Mouse (Mus musculus): Measurements from ENCODE around the gene Rpsa. TPM values are rescaled to one million over a fixed set of nuclear protein-coding genes. Genes with fewer than 3 reads are reported as not detected.
"Not testable (repeated sequence)": the region's sequence is repeated elsewhere in the genome, so short reads cannot be mapped to it uniquely, and the experiment has no call there.

Gene Rpsa
- polyA plus RNA-seq, 1 experiment from 2014 or later, result 727 TPM

DNA sequence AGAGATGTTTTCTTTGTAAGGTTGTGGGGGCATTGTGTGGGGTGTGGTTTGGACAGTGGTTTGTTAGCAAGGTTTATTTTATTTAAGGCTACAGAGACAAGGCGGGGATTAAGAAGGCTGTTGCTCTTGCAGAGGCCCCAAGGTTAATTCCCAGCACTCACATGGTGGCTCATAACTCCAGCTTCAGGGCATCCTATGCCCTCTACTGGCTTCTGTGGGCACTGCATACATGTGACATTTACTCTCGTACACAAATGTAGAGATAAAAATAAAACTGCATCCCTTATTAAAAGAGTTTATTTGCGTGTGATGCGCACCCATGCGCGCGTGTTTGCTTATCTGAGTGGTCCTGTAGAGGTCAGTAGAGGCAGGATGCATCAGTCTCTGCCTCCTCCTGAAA, 38.4 kb upstream of the Rpsa start:
- H3K27me3 ChIP-seq (ENCODE audit: control insufficient read depth, insufficient read depth, low read depth, low read length), result no peaks in the 10 kb centered on the region
- no peaks in the 10 kb centered on the region for H3K4me1 ChIP-seq (ENCODE audit: control insufficient read depth, low read depth, low read length)
- no peaks in the 10 kb centered on the region for H3K36me3 ChIP-seq (ENCODE audit: control insufficient read depth, insufficient read depth)
- no peak overlapping the region for H3K4me2 ChIP-seq (ENCODE audit: low read depth, low read length)
- H3K9ac ChIP-seq (ENCODE audit: low read depth, low read length), result no peak overlapping the region
- H3K4me3 ChIP-seq (ENCODE audit: low read depth, low read length), result no peak overlapping the region
- 68% methylated on average over 7 of the region's 7 CpGs for WGBS (ENCODE audit: insufficient replicate concordance)
- no peak for ATAC-seq (ENCODE audit: low read depth)
- H3K9me3 ChIP-seq (replicated peaks; ENCODE audit: control insufficient read depth, low read length), result no peaks in the 10 kb centered on the region
- H3K27ac ChIP-seq (ENCODE audit: low read length), result no peak overlapping the region

GRCm38 (mm10) chr9:120091086-120091485, 36.4 kb upstream of the Rpsa start:
- Histone ChIP-seq H3K4me1 (ENCODE audit: control insufficient read depth, low read depth, low read length) (no peaks in the 10 kb centered on the region), H3K4me2 (ENCODE audit: low read depth, low read length) (no peak overlapping the region), H3K27ac (ENCODE audit: low read length) (no peak overlapping the region), H3K9ac (ENCODE audit: low read depth, low read length) (no peak overlapping the region), H3K9me3 (replicated peaks; ENCODE audit: control insufficient read depth, low read length) (no peaks in the 10 kb centered on the region), H3K4me3 (ENCODE audit: low read depth, low read length) (no peak overlapping the region), H3K27me3 (ENCODE audit: control insufficient read depth, insufficient read depth, low read depth, low read length) (no peaks in the 10 kb centered on the region), H3K36me3 (ENCODE audit: control insufficient read depth, insufficient read depth) (no peaks in the 10 kb centered on the region)
- WGBS (ENCODE audit: insufficient replicate concordance), result 68% methylated on average over 10 of the region's 10 CpGs
- ATAC-seq (ENCODE audit: low read depth), result no peak

DNA sequence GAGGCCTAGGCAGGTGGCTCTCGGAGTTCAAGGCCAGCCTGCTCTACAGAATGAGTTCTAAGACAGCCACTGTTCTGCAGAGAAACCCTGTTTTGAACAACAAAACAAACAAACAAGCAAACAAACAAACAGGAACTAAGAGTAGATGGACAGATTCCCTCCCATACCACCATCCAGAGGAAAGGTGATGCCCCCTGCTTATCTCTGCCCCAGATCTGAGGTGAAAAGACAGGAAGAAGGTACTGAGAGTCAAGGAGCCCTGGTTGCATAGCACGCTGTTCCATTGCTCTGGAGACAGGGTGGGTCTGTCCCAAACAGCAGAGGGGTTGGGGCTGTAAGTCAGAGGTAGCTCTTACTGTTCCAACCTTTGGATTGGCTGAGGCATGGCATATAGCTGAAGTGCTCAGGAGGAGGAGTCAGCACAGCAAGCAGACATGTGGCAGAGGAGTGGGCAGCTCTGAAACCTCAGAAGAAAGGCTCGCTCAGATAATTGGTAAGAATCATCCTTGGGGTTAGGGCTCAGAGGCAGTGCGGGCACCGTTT, 35.7 kb upstream of the Rpsa start, which contains the start of gene Ccr8:
Gene Ccr8 (plus strand): TSS at position 419 of the 543 bp plus-strand sequence.
- Histone ChIP-seq H3K4me3 (ENCODE audit: low read depth, low read length) (no peak within 1 kb of the TSS), H3K27me3 (ENCODE audit: control insufficient read depth, insufficient read depth, low read depth, low read length) (no peaks in the 10 kb centered on the region), H3K9me3 (replicated peaks; ENCODE audit: control insufficient read depth, low read length) (no peaks in the 10 kb centered on the region), H3K9ac (ENCODE audit: low read depth, low read length) (no peak within 1 kb of the TSS), H3K4me1 (ENCODE audit: control insufficient read depth, low read depth, low read length) (no peaks in the 10 kb centered on the region), H3K27ac (ENCODE audit: low read length) (no peak within 1 kb of the TSS), H3K4me2 (ENCODE audit: low read depth, low read length) (no peak within 1 kb of the TSS), H3K36me3 (ENCODE audit: control insufficient read depth, insufficient read depth) (no peaks in the 10 kb centered on the region)
- WGBS (ENCODE audit: insufficient replicate concordance), result 65% methylated on average over 5 of the region's 5 CpGs
- ATAC-seq (ENCODE audit: low read depth), result no peak

GRCm38 (mm10) chr9:120093701-120094100, 33.8 kb upstream of the Rpsa start:
- ATAC-seq (ENCODE audit: low read depth), result no peak
- Histone ChIP-seq H3K9ac (ENCODE audit: low read depth, low read length) (no peak overlapping the region), H3K27ac (ENCODE audit: low read length) (no peak overlapping the region), H3K9me3 (replicated peaks; ENCODE audit: control insufficient read depth, low read length) (no peaks in the 10 kb centered on the region), H3K36me3 (ENCODE audit: control insufficient read depth, insufficient read depth) (no peaks in the 10 kb centered on the region), H3K4me3 (ENCODE audit: low read depth, low read length) (no peak overlapping the region), H3K4me1 (ENCODE audit: control insufficient read depth, low read depth, low read length) (no peaks in the 10 kb centered on the region), H3K4me2 (ENCODE audit: low read depth, low read length) (no peak overlapping the region), H3K27me3 (ENCODE audit: control insufficient read depth, insufficient read depth, low read depth, low read length) (no peaks in the 10 kb centered on the region)
- 71% methylated on average over 13 of the region's 13 CpGs for WGBS (ENCODE audit: insufficient replicate concordance)

GRCm38 (mm10) chr9:120095886-120096285, 31.6 kb upstream of the Rpsa start:
- Histone ChIP-seq H3K27ac (ENCODE audit: low read length) (no peak overlapping the region), H3K4me2 (ENCODE audit: low read depth, low read length) (no peak overlapping the region)
- 21% methylated on average over 7 of the region's 7 CpGs for WGBS (ENCODE audit: insufficient replicate concordance)

DNA sequence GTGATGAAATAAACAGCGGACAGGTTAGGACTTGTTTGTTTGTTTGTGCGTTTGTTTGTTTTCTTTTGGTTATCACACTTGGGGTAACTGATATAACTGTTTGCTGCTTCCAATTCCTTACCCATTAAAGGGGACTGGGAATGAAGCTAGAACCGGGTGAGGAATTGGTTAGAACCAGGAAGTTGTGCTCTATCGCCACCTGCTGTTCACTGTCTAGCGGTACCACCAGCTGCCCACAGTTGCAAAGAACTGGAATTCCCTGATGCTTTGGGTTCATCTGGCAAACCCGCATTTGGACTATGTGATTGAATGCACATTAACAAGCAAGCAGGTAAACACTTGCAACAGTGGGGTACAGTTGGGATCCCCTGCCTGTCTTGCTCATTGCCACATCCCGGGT, 28.8 kb upstream of the Rpsa start:
- H3K27me3 ChIP-seq (ENCODE audit: control insufficient read depth, insufficient read depth, low read depth, low read length), result no peaks in the 10 kb centered on the region
- WGBS (ENCODE audit: insufficient replicate concordance), result 16% methylated on average over 7 of the region's 7 CpGs
- H3K9ac ChIP-seq (ENCODE audit: low read depth, low read length), result no peak overlapping the region
- no peaks in the 10 kb centered on the region; the same call in 1 of the 2 replicates for H3K9me3 ChIP-seq (replicated peaks; ENCODE audit: control insufficient read depth, low read length)
- no peak overlapping the region for H3K4me3 ChIP-seq (ENCODE audit: low read depth, low read length)
- no peak overlapping the region for H3K4me2 ChIP-seq (ENCODE audit: low read depth, low read length)
- no peak for ATAC-seq (ENCODE audit: low read depth)
- H3K27ac ChIP-seq (ENCODE audit: low read length), result no peak overlapping the region
- H3K36me3 ChIP-seq (ENCODE audit: control insufficient read depth, insufficient read depth), result no peaks in the 10 kb centered on the region
- H3K4me1 ChIP-seq (ENCODE audit: control insufficient read depth, low read depth, low read length), result no peaks in the 10 kb centered on the region

More at GRCm38 (mm10) chr9:120095886-120096285, 31.6 kb upstream of the Rpsa start:
- Histone ChIP-seq H3K4me3 (ENCODE audit: low read depth, low read length) (no peak overlapping the region), H3K27me3 (ENCODE audit: control insufficient read depth, insufficient read depth, low read depth, low read length) (no peaks in the 10 kb centered on the region), H3K36me3 (ENCODE audit: control insufficient read depth, insufficient read depth) (no peaks in the 10 kb centered on the region), H3K4me1 (ENCODE audit: control insufficient read depth, low read depth, low read length) (no peaks in the 10 kb centered on the region), H3K9ac (ENCODE audit: low read depth, low read length) (no peak overlapping the region), H3K9me3 (replicated peaks; ENCODE audit: control insufficient read depth, low read length) (no peaks in the 10 kb centered on the region)
- no peak for ATAC-seq (ENCODE audit: low read depth)

GRCm38 (mm10) chr9:120099304-120099703, 28.2 kb upstream of the Rpsa start:
- no peak for ATAC-seq (ENCODE audit: low read depth)
- Histone ChIP-seq H3K36me3 (ENCODE audit: control insufficient read depth, insufficient read depth) (no peaks in the 10 kb centered on the region), H3K9ac (ENCODE audit: low read depth, low read length) (no peak overlapping the region), H3K27me3 (ENCODE audit: control insufficient read depth, insufficient read depth, low read depth, low read length) (no peaks in the 10 kb centered on the region), H3K4me2 (ENCODE audit: low read depth, low read length) (no peak overlapping the region), H3K9me3 (replicated peaks; ENCODE audit: control insufficient read depth, low read length) (no peaks in the 10 kb centered on the region; the same call in 1 of the 2 replicates), H3K4me1 (ENCODE audit: control insufficient read depth, low read depth, low read length) (no peaks in the 10 kb centered on the region), H3K4me3 (ENCODE audit: low read depth, low read length) (no peak overlapping the region), H3K27ac (ENCODE audit: low read length) (no peak overlapping the region)
- WGBS (ENCODE audit: insufficient replicate concordance), result 70% methylated on average over 8 of the region's 8 CpGs

DNA sequence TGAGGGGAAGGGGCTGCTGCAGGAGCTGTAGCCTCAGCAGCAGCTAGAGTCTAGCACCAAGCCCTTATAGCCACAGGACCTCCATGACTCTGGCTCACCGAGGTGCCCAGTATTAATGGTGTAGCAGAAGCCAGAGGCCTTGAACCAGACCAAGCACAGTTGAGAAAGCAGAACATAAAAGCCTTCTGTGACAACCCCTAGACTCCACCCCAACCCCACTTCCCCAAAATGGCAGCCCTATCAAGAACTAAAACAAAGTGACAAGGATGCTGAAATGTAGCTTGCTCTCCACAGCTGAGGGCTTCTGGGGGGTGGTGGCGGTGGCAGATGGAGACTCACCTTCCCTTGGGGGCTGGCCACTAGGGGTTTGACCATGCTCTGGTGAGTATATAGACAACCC, 26.3 kb upstream of the Rpsa start:
- H3K36me3 ChIP-seq (ENCODE audit: control insufficient read depth, insufficient read depth), result no peaks in the 10 kb centered on the region
- H3K27me3 ChIP-seq (ENCODE audit: control insufficient read depth, insufficient read depth, low read depth, low read length), result no peaks in the 10 kb centered on the region
- H3K4me2 ChIP-seq (ENCODE audit: low read depth, low read length), result no peak overlapping the region
- no peaks in the 10 kb centered on the region for H3K4me1 ChIP-seq (ENCODE audit: control insufficient read depth, low read depth, low read length)
- no peak for ATAC-seq (ENCODE audit: low read depth)
- no peaks in the 10 kb centered on the region; the same call in 1 of the 2 replicates for H3K9me3 ChIP-seq (replicated peaks; ENCODE audit: control insufficient read depth, low read length)
- H3K9ac ChIP-seq (ENCODE audit: low read depth, low read length), result no peak overlapping the region
- no peak overlapping the region for H3K4me3 ChIP-seq (ENCODE audit: low read depth, low read length)
- no peak overlapping the region for H3K27ac ChIP-seq (ENCODE audit: low read length)
- WGBS (ENCODE audit: insufficient replicate concordance), result 76% methylated on average over 2 of the region's 2 CpGs

- H3K9ac ChIP-seq (ENCODE audit: low read depth, low read length); ATAC-seq (ENCODE audit: low read depth); H3K36me3 ChIP-seq (ENCODE audit: control insufficient read depth, insufficient read depth); H3K9me3 ChIP-seq (replicated peaks; ENCODE audit: control insufficient read depth, low read length); H3K27ac ChIP-seq (ENCODE audit: low read length); H3K4me2 ChIP-seq (ENCODE audit: low read depth, low read length); H3K4me3 ChIP-seq (ENCODE audit: low read depth, low read length); H3K27me3 ChIP-seq (ENCODE audit: control insufficient read depth, insufficient read depth, low read depth, low read length): not testable (repeated sequence)
- WGBS (ENCODE audit: insufficient replicate concordance), result 83% methylated on average over 12 of the region's 12 CpGs
- peaks cover 29% of the 10 kb centered on the region for H3K4me1 ChIP-seq (ENCODE audit: control insufficient read depth, low read depth, low read length)
These were observed 18.5 kb upstream of the Rpsa start for GRCm38 (mm10) chr9:120108953-120109352.
